Mouse (Mus musculus) left cerebral cortex, adult 8-10 months (tissue): ENCODE measurements around the gene Sephs2. TPM values are rescaled to one million over a fixed set of nuclear protein-coding genes. Genes with fewer than 3 reads are reported as not detected.
"Not testable (repeated sequence)": the region's sequence is repeated elsewhere in the genome, so short reads cannot be mapped to it uniquely, and the experiment has no call there.

Experiments
- DNase-seq, 2 experiments: peaks; one replicate each; pipeline ENCODE4 v3.0.0; 2022; ENCODE audit warnings: low spot score in 2 of 2
- total RNA-seq, 4 experiments: library from RNA; stranded (reverse); gene quantifications; 2 replicates each; pipeline ENCODE4 v1.2.4; 2022

Gene Sephs2
- total RNA-seq, 4 experiments from 2014 or later = 36.1 to 40.8 (median 38.1) TPM

GRCm38 (mm10) chr7:127271093-127271492, 2.8 kb downstream of the Sephs2 start:
- no peak for DNase-seq

- DNase-seq = no peak
Observed at GRCm38 (mm10) chr7:127270666-127271065, 3.2 kb downstream of the Sephs2 start.

- DNase-seq = no peak
Observed at GRCm38 (mm10) chr7:127270256-127270655, 3.6 kb downstream of the Sephs2 start.

GRCm38 (mm10) chr7:127263526-127263925, 10.3 kb downstream of the Sephs2 start:
- no peak for DNase-seq

GRCm38 (mm10) chr7:127262218-127262961, 11.5 kb downstream of the Sephs2 start:
- DNase-seq = no peak

GRCm38 (mm10) chr7:127260309-127261111, 13.3 kb downstream of the Sephs2 start, which contains the start of gene Dctpp1:
Dctpp1 (minus strand) TSS chr7:127260709.
- DNase-seq = peak; percentile 95 to 99

GRCm38 (mm10) chr7:127259186-127259905, 14.5 kb downstream of the Sephs2 start:
- DNase-seq = no peak

GRCm38 (mm10) chr7:127256518-127256917, 17.3 kb downstream of the Sephs2 start:
- DNase-seq = no peak

GRCm38 (mm10) chr7:127255965-127256364, 17.9 kb downstream of the Sephs2 start:
- no peak for DNase-seq

- no peak for DNase-seq
Observed at GRCm38 (mm10) chr7:127255008-127255407, 18.8 kb downstream of the Sephs2 start.

- DNase-seq = peak; percentile 84 to 93
Observed at GRCm38 (mm10) chr7:127253821-127254769, 19.8 kb downstream of the Sephs2 start.

GRCm38 (mm10) chr7:127253341-127253740, 20.5 kb downstream of the Sephs2 start:
- no peak for DNase-seq

GRCm38 (mm10) chr7:127252414-127252813, 21.4 kb downstream of the Sephs2 start:
- DNase-seq = no peak

- DNase-seq = not testable (repeated sequence)
Observed at GRCm38 (mm10) chr7:127250511-127250910, 23.3 kb downstream of the Sephs2 start.

GRCm38 (mm10) chr7:127244658-127245510, 29.0 kb downstream of the Sephs2 start:
- DNase-seq = no peak

GRCm38 (mm10) chr7:127243870-127244657, 29.8 kb downstream of the Sephs2 start, which contains the start of gene Zfp771:
Zfp771 (plus strand) TSS chr7:127244274.
- DNase-seq = peak; percentile 79 to 94

GRCm38 (mm10) chr7:127243361-127243867, 30.4 kb downstream of the Sephs2 start:
- DNase-seq = no peak

GRCm38 (mm10) chr7:127234777-127235176, 39.1 kb downstream of the Sephs2 start:
- DNase-seq = no peak
